Mouse (Mus musculus) hindbrain, embryonic 15.5 days (tissue): Measurements from ENCODE around the gene Taldo1. TPM values are rescaled to one million over a fixed set of nuclear protein-coding genes. Genes with fewer than 3 reads are reported as not detected.

Experiments used
- ATAC-seq: fragments of 200-750 bp; cut with Nextera tagmentation; 2 replicates; pipeline ENCODE4 v1.8.0; 2017; ENCODE audit warnings: low read depth, moderate number of reproducible peaks, moderate TSS enrichment; ENCODE audit not compliant: low FRiP score
- H3K27ac ChIP-seq: fragments of 300-500 bp; sonication (generic); replicated peaks from 2 replicates; pipeline ENCODE4 v1.5.1; 2015; ENCODE audit warnings: mild to moderate bottlenecking, inconsistent platforms
- H3K27me3 ChIP-seq: fragments of 300-500 bp; sonication (generic); 2 replicates; pipeline ENCODE4 v1.6.1; 2015; ENCODE audit warnings: control low read depth, inconsistent platforms
- H3K36me3 ChIP-seq: fragments of 300-500 bp; sonication (generic); 2 replicates; pipeline ENCODE4 v1.6.1; 2015; ENCODE audit warnings: control low read depth, inconsistent platforms
- H3K4me1 ChIP-seq: fragments of 300-500 bp; sonication (generic); replicated peaks from 2 replicates; pipeline ENCODE4 v1.6.1; 2015; ENCODE audit warnings: control low read depth, inconsistent platforms
- H3K4me2 ChIP-seq: fragments of 300-500 bp; sonication (generic); 2 replicates; pipeline ENCODE4 v1.6.1; 2015; ENCODE audit warnings: moderate library complexity, mild to moderate bottlenecking, inconsistent platforms
- H3K4me3 ChIP-seq: fragments of 300-500 bp; sonication (generic); 2 replicates; pipeline ENCODE4 v1.5.1; 2015; ENCODE audit warnings: mild to moderate bottlenecking, inconsistent platforms
- H3K9ac ChIP-seq: fragments of 300-500 bp; sonication (generic); 2 replicates; pipeline ENCODE4 v1.6.1; 2015; ENCODE audit warnings: inconsistent platforms
- H3K9me3 ChIP-seq: fragments of 300-500 bp; sonication (generic); 2 replicates; pipeline ENCODE4 v1.6.1; 2016; ENCODE audit warnings: control low read depth, inconsistent platforms
- WGBS: fragments of 180-500 bp; shearing (Covaris S2); methylation state at CpG from one replicate; pipeline ENCODE4 v1.1.7; 2015; 5-methylcytosine and 5-hydroxymethylcytosine counted together
- polyA plus RNA-seq: library from polyadenylated mRNA; unstranded; fragments of >200 nt; fragmentation: Nextera tagmentation; extraction: Ambion mirVana; gene quantifications from 2 replicates; pipeline ENCODE4 v1.2.1, GENCODE M21; 2015

The Taldo1 gene
- polyA plus RNA-seq, 1 experiment from 2014 or later = 298 TPM

DNA sequence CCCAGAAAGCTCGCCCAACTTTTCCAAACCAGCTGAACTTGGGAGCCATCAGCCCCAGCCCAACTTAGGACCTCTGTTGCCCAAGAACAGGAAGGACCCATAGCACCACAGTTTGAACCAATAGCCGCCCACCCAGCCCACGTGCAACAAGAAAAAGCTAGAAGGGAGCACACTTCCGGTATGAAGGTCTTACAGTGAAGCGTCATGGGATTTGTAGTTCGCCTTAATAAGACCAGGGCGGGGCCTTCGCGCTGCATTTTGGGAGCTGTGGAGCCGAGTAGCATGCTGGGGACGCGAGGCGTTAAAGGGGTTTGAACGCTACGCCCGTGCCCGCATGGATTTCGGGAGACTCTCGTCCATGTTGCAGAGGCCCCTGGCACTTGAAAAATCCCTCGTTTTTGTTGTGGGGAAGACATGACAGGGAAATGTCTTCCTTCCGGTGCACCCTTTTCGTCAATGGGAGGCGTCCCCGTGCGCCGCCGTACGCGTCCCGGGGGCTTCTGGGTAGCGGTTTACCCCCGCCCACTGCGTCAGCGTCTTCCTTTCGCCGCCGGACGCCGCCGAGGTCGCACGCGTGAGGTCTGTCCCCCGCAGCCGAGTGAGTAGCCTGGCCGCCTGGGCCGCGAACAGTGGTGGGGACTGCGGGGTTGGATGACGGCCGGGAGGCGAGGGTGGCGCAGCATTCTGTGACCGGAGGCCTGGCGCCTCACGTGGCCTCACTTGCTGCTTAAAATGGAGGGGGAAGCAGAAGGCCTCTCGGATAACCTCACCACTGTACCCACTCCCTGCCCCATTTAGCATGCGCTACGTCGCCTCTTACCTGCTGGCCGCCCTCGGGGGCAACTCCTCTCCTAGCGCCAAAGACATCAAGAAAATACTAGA is 55.4 kb downstream of the Taldo1 start, which contains the start of gene Rplp2:
Gene Rplp2 (plus strand): TSS at position 261 of the 882 bp plus-strand sequence.
- peak within 1 kb of the TSS; percentile 96 for H3K9ac ChIP-seq
- peak; percentile 93 for ATAC-seq
- under 1% methylated on average over 63 of the region's 63 CpGs for WGBS

DNA sequence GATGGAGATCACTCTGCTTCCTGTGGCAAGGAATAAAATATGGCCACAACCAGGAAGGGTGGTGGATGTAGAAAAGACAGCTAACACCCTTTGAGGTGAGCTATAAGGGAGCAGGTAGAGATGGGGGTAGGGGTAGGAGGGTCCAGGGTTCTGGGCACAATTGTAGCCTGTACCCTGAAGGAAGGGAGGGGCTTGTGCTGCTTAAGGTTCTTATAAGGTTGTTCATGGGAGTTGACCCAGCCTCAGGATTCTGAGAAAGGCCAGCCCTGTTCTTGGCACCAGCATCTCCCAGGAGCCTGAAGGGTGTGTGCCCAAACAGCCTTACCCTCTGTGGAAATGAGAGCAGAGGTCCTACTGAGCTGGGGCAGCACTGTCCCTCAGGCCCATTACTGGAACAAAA is 59.9 kb downstream of the Taldo1 start:
- no peaks in the 10 kb centered on the region for H3K9me3 ChIP-seq
- no peak overlapping the region for H3K4me3 ChIP-seq
- no peak overlapping the region for H3K4me2 ChIP-seq
- no peak overlapping the region for H3K27ac ChIP-seq
- H3K36me3 ChIP-seq = peaks cover 36% of the 10 kb centered on the region
- no peak overlapping the region for H3K9ac ChIP-seq
- H3K27me3 ChIP-seq = no peaks in the 10 kb centered on the region
- H3K4me1 ChIP-seq = peaks cover 31% of the 10 kb centered on the region
- no peak for ATAC-seq

More for the DNA sequence above, 55.4 kb downstream of the Taldo1 start, which contains the start of gene Rplp2:
- Histone ChIP-seq H3K36me3 (peaks cover 36% of the 10 kb centered on the region), H3K27me3 (no peaks in the 10 kb centered on the region), H3K4me1 (peaks cover 34% of the 10 kb centered on the region), H3K27ac (peak within 1 kb of the TSS; percentile 95), H3K9me3 (no peaks in the 10 kb centered on the region), H3K4me3 (peak within 1 kb of the TSS; percentile 79), H3K4me2 (peak within 1 kb of the TSS; percentile 70)

Other genes with a start within 250 kb of the Taldo1 start
- 49.5 and 53.2 TPM in 2 replicates for gene Rnh1, start 219.3 kb upstream of the Taldo1 start, polyA plus RNA-seq
- 182 and 186 TPM in 2 replicates for gene Hras, start 198.2 kb upstream of the Taldo1 start, polyA plus RNA-seq
- gene Lrrc56, start 198.0 kb upstream of the Taldo1 start, polyA plus RNA-seq = 8.8 and 11.2 TPM in 2 replicates
- gene Lmntd2, start 178.1 kb upstream of the Taldo1 start, polyA plus RNA-seq = 0.68 and 0.70 TPM in 2 replicates
- gene Rassf7, start 176.3 kb upstream of the Taldo1 start, polyA plus RNA-seq = 24.5 and 25.7 TPM in 2 replicates
- 66.1 and 71.7 TPM in 2 replicates for gene Phrf1, start 163.4 kb upstream of the Taldo1 start, polyA plus RNA-seq
- 1.5 and 6.1 TPM in 2 replicates for gene Irf7, start 125.7 kb upstream of the Taldo1 start, polyA plus RNA-seq
- gene Cdhr5, start 115.4 kb upstream of the Taldo1 start, polyA plus RNA-seq = not detected in 2 replicates
- gene Sct, start 113.1 kb upstream of the Taldo1 start, polyA plus RNA-seq = 2.8 and 4.1 TPM in 2 replicates
- 0.64 and 0.90 TPM in 2 replicates for gene Drd4, start 100.2 kb upstream of the Taldo1 start, polyA plus RNA-seq
- 169 and 205 TPM in 2 replicates for gene Deaf1, start 64.5 kb upstream of the Taldo1 start, polyA plus RNA-seq
- gene Tmem80, start 64.5 kb upstream of the Taldo1 start, polyA plus RNA-seq = 54.7 and 58.8 TPM in 2 replicates
- gene Eps8l2, start 53.3 kb upstream of the Taldo1 start, polyA plus RNA-seq = 1.00 and 1.2 TPM in 2 replicates
- 52.5 and 53.3 TPM in 2 replicates for gene Gatd1, start 21.9 kb downstream of the Taldo1 start, polyA plus RNA-seq
- gene Cend1, start 37.3 kb downstream of the Taldo1 start, polyA plus RNA-seq = 153 and 184 TPM in 2 replicates
- gene Slc25a22, start 45.7 kb downstream of the Taldo1 start, polyA plus RNA-seq = 94.0 and 107 TPM in 2 replicates
- 3.9 and 4.5 TPM in 2 replicates for gene Pidd1, start 51.8 kb downstream of the Taldo1 start, polyA plus RNA-seq
- gene Rplp2, start 55.2 kb downstream of the Taldo1 start, polyA plus RNA-seq = 674 and 754 TPM in 2 replicates
- gene Pnpla2, start 63.0 kb downstream of the Taldo1 start, polyA plus RNA-seq = 19.7 and 19.8 TPM in 2 replicates
- 7.1 and 9.5 TPM in 2 replicates for gene Cracr2b, start 68.9 kb downstream of the Taldo1 start, polyA plus RNA-seq
- gene Cd151, start 75.2 kb downstream of the Taldo1 start, polyA plus RNA-seq = 20.6 and 20.7 TPM in 2 replicates
- 85.9 and 86.2 TPM in 2 replicates for gene Polr2l, start 82.9 kb downstream of the Taldo1 start, polyA plus RNA-seq
- 63.2 and 66.7 TPM in 2 replicates for gene Tspan4, start 83.0 kb downstream of the Taldo1 start, polyA plus RNA-seq
- 48.2 and 49.0 TPM in 2 replicates for gene Chid1, start 147.7 kb downstream of the Taldo1 start, polyA plus RNA-seq
- 116 and 125 TPM in 2 replicates for gene Ap2a2, start 170.0 kb downstream of the Taldo1 start, polyA plus RNA-seq